28 mouse cellular contexts compared by ENCODE assay signal in genomic region chr2:154635826-154636225, GRCm38 (mm10). TPM values are rescaled to one million over a fixed set of nuclear protein-coding genes. Genes with fewer than 3 reads are reported as not detected.
"Had no signal": no experiment of that assay in that cellular context is flagged by ENCODE, and none has a peak within 500 bp of the region (broad histone marks: within the 10 kb centered on the region; RNA-seq: fewer than 3 reads in every experiment).

No protein-coding gene starts in this region.

- ATAC-seq: midbrain, embryonic 13.5 days; midbrain, embryonic 16.5 days had no signal

- DNase-seq: kidney, adult 11 months; kidney, adult 8-10 months; kidney, postnatal 10 days; kidney, postnatal 36 days; layer of hippocampus, postnatal 36 days; lung, adult 18-20 months; lung, postnatal 10 days; lung, postnatal 36 days; retina, postnatal 1 day; right cerebral cortex, postnatal 25 days; spleen, adult 18-20 months; thymus, adult 2 months; thymus, postnatal 14 days; thymus, postnatal 4 days had no signal

- H3K9ac ChIP-seq: kidney, embryonic 15.5 days; lung, embryonic 15.5 days; midbrain, embryonic 13.5 days; neural tube, embryonic 13.5 days had no signal

- H3K27ac ChIP-seq: kidney, embryonic 15.5 days; left cerebral cortex, adult 2 months; lung, embryonic 15.5 days; midbrain, embryonic 10.5 days; midbrain, embryonic 13.5 days; neural tube, embryonic 13.5 days had no signal

- H3K9me3 ChIP-seq: lung, embryonic 15.5 days; neural tube, embryonic 13.5 days had no signal

- H3K4me3 ChIP-seq: kidney, embryonic 15.5 days; left cerebral cortex, adult 2 months; lung, embryonic 15.5 days; megakaryocyte, embryonic 14.5 days; midbrain, embryonic 10.5 days; midbrain, embryonic 13.5 days; myocyte; neural tube, embryonic 13.5 days had no signal

- H3K4me2 ChIP-seq: kidney, embryonic 15.5 days; lung, embryonic 15.5 days; midbrain, embryonic 13.5 days; neural tube, embryonic 13.5 days had no signal

- H3K4me1 ChIP-seq: lung, embryonic 15.5 days; megakaryocyte, embryonic 14.5 days; midbrain, embryonic 10.5 days; midbrain, embryonic 13.5 days; neural tube, embryonic 13.5 days had no signal

- H3K27me3 ChIP-seq: kidney, embryonic 15.5 days; lung, embryonic 15.5 days; megakaryocyte, embryonic 14.5 days; midbrain, embryonic 13.5 days; neural tube, embryonic 13.5 days had no signal

RNA-seq across cellular contexts. Expression of gene 4930519P11Rik, which starts 22.6 kb away (rescaled TPM):
- total RNA-seq: layer of hippocampus, adult 8-10 months; layer of hippocampus, postnatal 36 days; left cerebral cortex, adult 2 months; left cerebral cortex, postnatal 10 days; left cerebral cortex, postnatal 36 days; monocyte, adult 5-6 weeks had no signal
- polyA plus RNA-seq: kidney, embryonic 15.5 days; lung, embryonic 15.5 days; midbrain, embryonic 10.5 days; stomach, embryonic 16.5 days had no signal
